Mouse (Mus musculus) neural tube, embryonic 13.5 days (tissue): ENCODE data around the gene Ptpn5. TPM values are rescaled to one million over a fixed set of nuclear protein-coding genes. Genes with fewer than 3 reads are reported as not detected.

Experiments
- microRNA-seq: library from miRNA; unstranded; fragments of <30 nt; microRNA quantifications from one replicate; pipeline ENCODE4, GENCODE M21; 2016
- polyA plus RNA-seq: library from polyadenylated mRNA; unstranded; fragments of >200 nt; fragmentation: Nextera tagmentation; extraction: Ambion mirVana; gene quantifications from 2 replicates; pipeline ENCODE4 v1.2.1, GENCODE M21; 2015

The Ptpn5 gene
- polyA plus RNA-seq, 1 experiment from 2014 or later = 100 TPM

Small RNA genes lying within 50 kb of the gene (microRNA-seq; reads per million reads assigned to microRNA genes)
- not detected for gene Mir7056

Other genes with a start within 250 kb of the Ptpn5 start
- 373 and 384 TPM in 2 replicates for gene Tsg101, start 213.7 kb downstream of the Ptpn5 start, polyA plus RNA-seq
- gene Uevld, start 175.2 kb downstream of the Ptpn5 start, polyA plus RNA-seq = 5.5 and 7.4 TPM in 2 replicates
- not detected in 2 replicates for gene Gm9999, start 150.1 kb downstream of the Ptpn5 start, polyA plus RNA-seq
- gene Spty2d1, start 125.3 kb downstream of the Ptpn5 start, polyA plus RNA-seq = 8.3 and 9.6 TPM in 2 replicates
- gene Tmem86a, start 83.1 kb downstream of the Ptpn5 start, polyA plus RNA-seq = 23.3 and 25.8 TPM in 2 replicates
- gene Mrgpra6, start 71.2 kb upstream of the Ptpn5 start, polyA plus RNA-seq = not detected in 2 replicates
- not detected in 2 replicates for gene Mrgpra9, start 119.2 kb upstream of the Ptpn5 start, polyA plus RNA-seq
- 0.24 TPM in 1 of 2 replicates, not detected in the other for gene Mrgpra1, start 220.6 kb upstream of the Ptpn5 start, polyA plus RNA-seq